8 mouse cellular contexts compared by ENCODE assay signal in the genomic region with DNA sequence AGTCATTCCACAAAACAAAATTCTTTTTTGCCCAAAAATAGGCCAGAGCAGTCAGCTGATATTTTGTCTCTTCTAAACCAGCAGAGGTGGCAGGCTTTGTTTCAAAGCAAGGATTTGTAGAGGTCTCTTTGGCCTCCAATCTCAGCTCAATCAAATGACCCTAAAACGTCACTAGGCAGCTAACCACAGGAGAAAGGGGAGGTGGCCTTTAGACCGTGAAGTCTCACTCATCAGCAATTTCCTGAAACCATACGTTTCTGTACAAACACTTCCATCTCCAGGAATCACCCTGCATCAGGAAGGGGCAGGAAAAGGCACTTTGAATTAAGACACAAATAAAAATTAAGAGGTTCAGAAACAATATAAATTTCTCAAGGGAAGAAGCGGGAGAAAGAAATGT. TPM values are rescaled to one million over a fixed set of nuclear protein-coding genes. Genes with fewer than 3 reads are reported as not detected.
A peak's percentile ranks its signal among the peaks of the same experiment; 100 is the strongest.
DNase-seq lines count a peak whose midpoint lies in the region; ATAC-seq lines count a peak whose summit lies in the region.

No protein-coding gene starts in this region.

- intact Hi-C loops in left cerebral cortex, postnatal 36 days (cut with DNase I) = no loop called here

- peak overlapping the region; percentile 69 for H3K9ac ChIP-seq in heart, embryonic 14.5 days (ENCODE audit: low read length)
- H3K9ac ChIP-seq in midbrain, embryonic 14.5 days (replicated peaks; ENCODE audit: low read length) = peak overlapping the region; percentile 51

- peak overlapping the region; percentile 67 for H3K4me2 ChIP-seq in heart, embryonic 14.5 days (ENCODE audit: low read length)
- H3K4me2 ChIP-seq in midbrain, embryonic 14.5 days (ENCODE audit: low read length) = peak overlapping the region; percentile 62

- peak overlapping the region; percentile 12 to 33; a peak in 2 of 4 replicates for H3K27ac ChIP-seq in heart, embryonic 14.5 days (replicated peaks in 1 of 2; ENCODE audit: control insufficient read depth in 1 of 2, insufficient read depth in 1 of 2, low read depth in 2 of 2, low read length in 2 of 2)
- H3K27ac ChIP-seq in limb, embryonic 10.5 days = peak overlapping the region; percentile 89
- H3K27ac ChIP-seq in midbrain, embryonic 14.5 days (replicated peaks; ENCODE audit: low read depth, low read length) = peak overlapping the region; percentile 46; the same call in 1 of the 2 replicates

- peaks cover 15% of the 10 kb centered on the region; the same call in 1 of the 2 replicates for H3K36me3 ChIP-seq in heart, embryonic 14.5 days (ENCODE audit: control insufficient read depth, insufficient read depth, low read length)
- peaks cover 27% of the 10 kb centered on the region for H3K36me3 ChIP-seq in limb, embryonic 10.5 days
- no peaks in the 10 kb centered on the region for H3K36me3 ChIP-seq in midbrain, embryonic 14.5 days (ENCODE audit: control insufficient read depth, insufficient read depth, low read length)

- H3K4me3 ChIP-seq in heart, embryonic 14.5 days (ENCODE audit: control insufficient read depth in 1 of 2, insufficient read depth in 1 of 2, low read depth in 1 of 2, low read length in 2 of 2) = peak overlapping the region; percentile 52 to 67
- peak overlapping the region; percentile 63 for H3K4me3 ChIP-seq in limb, embryonic 10.5 days
- H3K4me3 ChIP-seq in midbrain, embryonic 14.5 days (replicated peaks; ENCODE audit: low read depth, low read length) = peak overlapping the region; percentile 43

- WGBS in heart, embryonic 14.5 days = 1% methylated on average over 4 of the region's 4 CpGs
- 0% methylated on average over 4 of the region's 4 CpGs for WGBS in limb, embryonic 10.5 days
- WGBS in midbrain, embryonic 14.5 days = under 1% methylated on average over 4 of the region's 4 CpGs

- no peak for ATAC-seq in heart, embryonic 14.5 days (ENCODE audit: insufficient number of reproducible peaks, insufficient read depth, low FRiP score, low read depth)
- ATAC-seq in midbrain, embryonic 14.5 days (ENCODE audit: low FRiP score, low TSS enrichment) = no peak

- H3K9me3 ChIP-seq in heart, embryonic 14.5 days (ENCODE audit: control insufficient read depth, low read length) = no peaks in the 10 kb centered on the region
- H3K9me3 ChIP-seq in limb, embryonic 10.5 days (replicated peaks) = no peaks in the 10 kb centered on the region
- no peaks in the 10 kb centered on the region for H3K9me3 ChIP-seq in midbrain, embryonic 14.5 days (ENCODE audit: control insufficient read depth, low read length)

- peak; percentile 19 for DNase-seq in spleen, adult 12 weeks (ENCODE audit: low spot score)
- no peak for DNase-seq in spleen, postnatal 14 days (ENCODE audit: low spot score in 2 of 2)
- DNase-seq in c-Kit-positive CD71-negative TER-119-negative erythroid progenitor cells, embryonic 14.5 days (ENCODE audit: low read depth) = peak; percentile 26
- DNase-seq in limb, embryonic 10.5 days (ENCODE audit: low spot score) = no peak
- DNase-seq in midbrain, embryonic 14.5 days = peak; percentile 62
- no peak for DNase-seq in left cerebral cortex, postnatal 36 days (ENCODE audit: low spot score in 2 of 2)
- no peak for DNase-seq in right cerebral cortex, adult 2 months (ENCODE audit: low spot score in 2 of 2)

- peaks cover 0 to 4% of the 10 kb centered on the region in 2 experiments; a peak in 1 of 4 replicates for H3K4me1 ChIP-seq in heart, embryonic 14.5 days (ENCODE audit: control insufficient read depth in 2 of 2, insufficient read depth in 2 of 2, low read length in 2 of 2)
- peaks cover 16% of the 10 kb centered on the region for H3K4me1 ChIP-seq in limb, embryonic 10.5 days
- H3K4me1 ChIP-seq in midbrain, embryonic 14.5 days (ENCODE audit: control insufficient read depth, insufficient read depth, low read length) = 0 out of 2 replicates have a peak, but pooled peaks cover 4% of the 10 kb centered on the region

- H3K27me3 ChIP-seq in heart, embryonic 14.5 days (ENCODE audit: control insufficient read depth, insufficient read depth, low read length) = no peaks in the 10 kb centered on the region
- H3K27me3 ChIP-seq in limb, embryonic 10.5 days (ENCODE audit: low read depth, poor library complexity, severe bottlenecking) = no peaks in the 10 kb centered on the region
- H3K27me3 ChIP-seq in midbrain, embryonic 14.5 days (ENCODE audit: control insufficient read depth, insufficient read depth, low read length) = no peaks in the 10 kb centered on the region

RNA-seq across cellular contexts. Expression of gene Scpep1, which starts 0.5 kb away (rescaled TPM):
- polyA plus RNA-seq in heart, embryonic 14.5 days (2014; fragmentation: Nextera tagmentation; extraction: Ambion mirVana) = 48.0 and 49.9 TPM in 2 replicates
- polyA plus RNA-seq in limb, embryonic 10.5 days (2016; fragmentation: Nextera tagmentation; extraction: Ambion mirVana) = 63.3 and 65.9 TPM in 2 replicates
- polyA plus RNA-seq in midbrain, embryonic 14.5 days (2014; fragmentation: Nextera tagmentation; extraction: Ambion mirVana) = 19.9 and 26.8 TPM in 2 replicates
- 10 to 100 TPM; 16.3 to 19.3 TPM for total RNA-seq in left cerebral cortex, postnatal 36 days (2021)

RNA-seq across cellular contexts. Expression of gene Elobl, which starts 11.9 kb away (rescaled TPM):
- not detected in 2 replicates for polyA plus RNA-seq in heart, embryonic 14.5 days (2014; fragmentation: Nextera tagmentation; extraction: Ambion mirVana)
- not detected in 2 replicates for polyA plus RNA-seq in limb, embryonic 10.5 days (2016; fragmentation: Nextera tagmentation; extraction: Ambion mirVana)
- not detected in 2 replicates for polyA plus RNA-seq in midbrain, embryonic 14.5 days (2014; fragmentation: Nextera tagmentation; extraction: Ambion mirVana)
- not detected for total RNA-seq in left cerebral cortex, postnatal 36 days (2021)

RNA-seq across cellular contexts. Expression of gene Coil, which starts 15.2 kb away (rescaled TPM):
- polyA plus RNA-seq in heart, embryonic 14.5 days (2014; fragmentation: Nextera tagmentation; extraction: Ambion mirVana) = 6.5 and 6.6 TPM in 2 replicates
- polyA plus RNA-seq in limb, embryonic 10.5 days (2016; fragmentation: Nextera tagmentation; extraction: Ambion mirVana) = 25.9 and 28.7 TPM in 2 replicates
- 19.2 and 21.8 TPM in 2 replicates for polyA plus RNA-seq in midbrain, embryonic 14.5 days (2014; fragmentation: Nextera tagmentation; extraction: Ambion mirVana)
- 10 to 100 TPM; 20.6 to 21.1 TPM for total RNA-seq in left cerebral cortex, postnatal 36 days (2021)

RNA-seq across cellular contexts. Expression of gene Trim25, which starts 44.4 kb away (rescaled TPM):
- polyA plus RNA-seq in heart, embryonic 14.5 days (2014; fragmentation: Nextera tagmentation; extraction: Ambion mirVana) = 15.9 and 16.7 TPM in 2 replicates
- polyA plus RNA-seq in limb, embryonic 10.5 days (2016; fragmentation: Nextera tagmentation; extraction: Ambion mirVana) = 3.0 and 3.4 TPM in 2 replicates
- polyA plus RNA-seq in midbrain, embryonic 14.5 days (2014; fragmentation: Nextera tagmentation; extraction: Ambion mirVana) = 2.0 and 3.9 TPM in 2 replicates
- total RNA-seq in left cerebral cortex, postnatal 36 days (2021) = 1 to 10 TPM; 4.1 to 4.9 TPM

Comparison
In these comparisons a context has a peak if more than half of its experiments do, and no peak if none do; other contexts are left out.
1. DNase-seq: peak in spleen, adult 12 weeks (single experiment), c-Kit-positive CD71-negative TER-119-negative erythroid progenitor cells, embryonic 14.5 days (single experiment) and midbrain, embryonic 14.5 days (single experiment); none in spleen, postnatal 14 days (0 of 2), limb, embryonic 10.5 days (single experiment), left cerebral cortex, postnatal 36 days (0 of 2) and right cerebral cortex, adult 2 months (0 of 2).
2. H3K27ac ChIP-seq: peak in every context shown above with its lines; median percentile 89 in limb, embryonic 10.5 days; 46 in midbrain, embryonic 14.5 days; 22 in heart, embryonic 14.5 days.
3. Peak in every context shown above with its lines, with median percentiles within 50 percentile points of each other: H3K4me3 ChIP-seq.